Mouse (Mus musculus) megakaryocyte-erythroid progenitor cell, adult 5 weeks (primary cell): Measurements from ENCODE around the gene Trim30a. TPM values are rescaled to one million over a fixed set of nuclear protein-coding genes. Genes with fewer than 3 reads are reported as not detected.

Experiments used
- polyA plus RNA-seq: library from polyadenylated mRNA; stranded (reverse); fragments of >175 nt; gene quantifications from 2 replicates; pipeline ENCODE4 v1.2.3, GENCODE M21; 2012

Trim30a gene
- polyA plus RNA-seq, result 1.5 and 5.2 TPM in 2 replicates

DNA sequence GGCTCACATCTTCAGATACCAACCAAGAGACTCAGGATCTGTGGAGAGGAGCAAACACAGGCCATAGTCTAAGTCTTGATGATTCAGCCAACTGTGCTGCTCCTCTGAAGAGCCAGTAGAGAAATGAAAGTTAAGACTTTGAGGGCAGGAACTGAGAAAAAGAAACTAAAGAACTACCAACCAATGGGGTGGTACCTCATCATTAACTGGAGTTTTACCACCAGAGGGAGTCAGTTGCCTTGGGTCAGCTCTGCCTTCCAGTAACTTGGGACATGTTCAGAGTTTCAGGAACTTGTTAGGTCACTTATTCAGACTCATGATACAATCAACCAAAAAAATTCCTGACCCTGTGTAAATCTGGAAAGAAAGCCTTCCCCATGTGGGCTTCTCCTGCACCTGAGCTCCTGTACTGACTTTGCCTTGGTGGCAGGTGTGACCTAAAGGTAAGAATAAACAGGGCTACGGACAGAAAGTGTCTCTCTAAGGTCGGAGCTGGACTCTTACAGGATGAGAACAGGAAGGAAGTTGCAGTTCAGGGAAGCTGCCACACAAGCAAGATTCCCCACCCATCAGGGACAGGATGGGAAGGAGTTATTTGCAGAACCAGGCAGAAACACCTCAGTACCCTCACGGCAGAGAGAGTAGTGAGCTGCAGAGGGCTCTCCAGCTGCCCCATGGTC lies at the start of gene Trim30a:
Trim30a (minus strand) TSS at position 129 of the 680 bp plus-strand sequence.

DNA sequence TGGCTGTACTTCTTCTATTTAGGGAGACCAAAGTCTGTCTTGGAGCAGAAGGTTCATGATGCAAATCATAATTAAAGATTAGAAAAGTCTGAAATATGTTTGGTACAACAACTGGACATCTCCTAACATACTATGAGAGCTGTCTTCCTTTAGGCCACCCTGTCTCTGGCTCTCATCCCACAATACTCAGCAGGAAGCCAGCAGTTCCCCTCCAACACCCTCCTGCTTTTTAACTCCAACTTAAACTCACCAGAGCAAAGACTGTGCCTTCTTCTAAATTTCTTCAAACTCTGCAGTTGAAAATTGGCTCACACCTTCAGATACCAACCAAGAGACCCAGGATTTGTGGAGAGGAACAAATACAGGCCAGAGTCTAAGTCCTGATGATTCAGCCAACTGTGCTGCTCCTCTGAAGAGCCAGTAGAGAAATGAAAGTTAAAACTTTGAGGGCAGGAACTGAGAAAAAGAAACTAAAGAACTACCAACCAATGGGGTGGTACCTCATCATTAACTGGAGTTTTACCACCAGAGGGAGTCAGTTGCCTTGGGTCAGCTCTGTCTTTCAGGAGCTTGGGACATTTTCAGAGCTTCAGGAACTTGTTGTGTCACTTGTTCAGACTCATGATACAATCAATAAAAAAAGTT lies 42.5 kb upstream of the Trim30a start, which contains the start of gene Trim30d:
Trim30d (minus strand) TSS at position 429 of the 645 bp plus-strand sequence.

DNA sequence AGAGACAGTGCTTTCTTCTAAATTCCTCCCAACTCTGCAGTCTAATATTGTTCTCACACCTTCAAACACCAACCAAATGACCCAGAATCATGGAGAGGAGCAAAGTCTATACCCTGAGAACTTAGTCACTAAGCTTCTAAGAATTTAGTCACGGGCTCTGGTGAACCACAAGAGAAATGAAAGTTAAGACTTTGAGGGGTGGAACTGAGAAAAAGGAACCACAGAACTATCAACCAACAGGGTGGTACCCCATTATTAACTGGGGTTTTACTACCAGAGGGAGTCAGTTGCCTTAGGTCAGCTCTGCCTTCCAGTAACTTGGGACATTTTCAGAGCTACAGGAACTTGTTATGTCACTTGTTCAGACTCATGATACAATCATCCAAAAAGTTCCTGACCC lies 64.3 kb downstream of the Trim30a start, which contains the start of gene Trim30c:
Trim30c (minus strand) TSS at position 140 of the 400 bp plus-strand sequence.

DNA sequence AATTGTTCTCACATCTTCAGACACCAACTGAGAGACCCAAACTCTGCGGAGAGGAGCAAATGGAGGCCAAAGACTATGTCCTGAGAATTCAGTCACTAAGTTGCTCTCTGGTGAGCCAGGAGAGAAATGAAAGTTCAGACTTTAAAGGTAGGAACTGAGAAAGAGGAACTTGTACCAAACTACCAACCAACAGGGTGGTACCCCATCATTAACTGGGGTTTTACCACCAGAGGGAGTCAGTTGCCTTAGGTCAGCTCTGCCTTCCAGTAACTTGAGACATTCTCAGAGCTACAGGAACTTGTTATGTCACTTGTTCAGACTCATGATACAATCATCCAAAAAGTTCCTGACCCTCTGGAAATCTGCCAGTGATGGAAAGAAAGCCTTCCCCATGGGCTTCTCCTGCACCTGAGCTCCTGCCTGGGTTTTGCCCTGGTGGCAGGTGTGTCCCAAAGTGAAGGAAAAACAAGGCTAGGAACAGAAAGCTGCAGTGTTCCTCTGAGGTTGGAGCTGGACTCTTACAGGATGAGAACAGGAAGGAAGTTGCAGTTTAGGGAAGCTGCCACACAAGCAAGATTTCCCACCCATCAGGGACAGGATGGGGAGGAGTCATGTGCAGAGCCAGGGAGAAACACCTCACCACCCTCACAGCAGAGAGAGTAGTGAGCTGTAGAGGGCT lies 95.1 kb downstream of the Trim30a start, which contains the start of gene Trim30b:
Trim30b (minus strand) TSS at position 149 of the 679 bp plus-strand sequence.

Other genes starting within 250 kb of the Trim30a start
- gene Trim6, start 246.4 kb downstream of the Trim30a start, polyA plus RNA-seq, result 0.40 and 1.2 TPM in 2 replicates
- 0.38 and 0.74 TPM in 2 replicates for gene Trim34a, start 220.7 kb downstream of the Trim30a start, polyA plus RNA-seq
- 0.14 and 0.16 TPM in 2 replicates for gene Trim5, start 177.1 kb downstream of the Trim30a start, polyA plus RNA-seq
- 2.4 and 3.0 TPM in 2 replicates for gene Trim12a, start 149.7 kb downstream of the Trim30a start, polyA plus RNA-seq
- gene Trim34b, start 135.7 kb downstream of the Trim30a start, polyA plus RNA-seq, result not detected in 2 replicates
- 0.45 and 0.74 TPM in 2 replicates for gene Trim12c, start 111.8 kb downstream of the Trim30a start, polyA plus RNA-seq
- 0.12 TPM in 1 of 2 replicates, not detected in the other for gene Trim30b, start 95.3 kb downstream of the Trim30a start, polyA plus RNA-seq
- not detected in 2 replicates for gene Trim30c, start 64.4 kb downstream of the Trim30a start, polyA plus RNA-seq
- 0.48 and 0.60 TPM in 2 replicates for gene Trim30d, start 42.7 kb upstream of the Trim30a start, polyA plus RNA-seq
- gene Olfr651, start 84.9 kb upstream of the Trim30a start, polyA plus RNA-seq, result not detected in 2 replicates
- not detected in 2 replicates for gene Olfr652, start 95.7 kb upstream of the Trim30a start, polyA plus RNA-seq
- not detected in 2 replicates for gene Olfr653, start 112.1 kb upstream of the Trim30a start, polyA plus RNA-seq
- not detected in 2 replicates for gene Olfr654, start 121.8 kb upstream of the Trim30a start, polyA plus RNA-seq
- not detected in 2 replicates for gene Olfr655, start 136.6 kb upstream of the Trim30a start, polyA plus RNA-seq
- not detected in 2 replicates for gene Olfr656, start 148.8 kb upstream of the Trim30a start, polyA plus RNA-seq
- not detected in 2 replicates for gene Olfr657, start 159.6 kb upstream of the Trim30a start, polyA plus RNA-seq
- not detected in 2 replicates for gene Olfr658, start 182.1 kb upstream of the Trim30a start, polyA plus RNA-seq
- 0.01 TPM in 1 of 2 replicates, not detected in the other for gene Olfr659, start 201.6 kb upstream of the Trim30a start, polyA plus RNA-seq
- not detected in 2 replicates for gene Olfr661, start 221.3 kb upstream of the Trim30a start, polyA plus RNA-seq